Mouse (Mus musculus): ENCODE measurements around the gene Mark3. TPM values are rescaled to one million over a fixed set of nuclear protein-coding genes. Genes with fewer than 3 reads are reported as not detected.

Gene Mark3
- total RNA-seq, 1 experiment: 90.9 TPM

- no peak for TF ChIP-seq CHD2 (IDR thresholded peaks at IDR 0.05; ENCODE audit: low read depth, low read length)
- no peak for TF ChIP-seq ZC3H11A (IDR thresholded peaks at IDR 0.05; ENCODE audit: borderline replicate concordance, low read depth, low read length)
- TF ChIP-seq ZNF384 (IDR thresholded peaks at IDR 0.05; ENCODE audit: low read depth, low read length): no peak
- no peak for TF ChIP-seq MAFK (IDR thresholded peaks at IDR 0.05; ENCODE audit: insufficient read depth, low read depth, low read length)
- TF ChIP-seq HCFC1 (IDR thresholded peaks at IDR 0.05; ENCODE audit: borderline replicate concordance, insufficient read depth, low read length): no peak
- Histone ChIP-seq H3K36me3 (ENCODE audit: control insufficient read depth, insufficient read depth, low read length, poor library complexity, severe bottlenecking) (no peaks in the 10 kb centered on the region), H3K4me1 (ENCODE audit: control insufficient read depth in 2 of 2, insufficient read depth in 2 of 2, low read length in 2 of 2, poor library complexity in 1 of 2) (peaks cover 4 to 21% of the 10 kb centered on the region in 2 experiments; a peak in 3 of 4 replicates), H3K9me3 (ENCODE audit: control insufficient read depth, insufficient read depth, low read depth, low read length) (no peaks in the 10 kb centered on the region), H3K9ac (ENCODE audit: insufficient read depth, low read depth, low read length, poor library complexity, severe bottlenecking) (no peak overlapping the region), H3K27ac (ENCODE audit: insufficient read depth, low read depth, low read length, poor library complexity, severe bottlenecking) (no peak overlapping the region), H3K4me3 (ENCODE audit: insufficient read depth in 1 of 2, low read depth in 1 of 2, low read length in 2 of 2, poor library complexity in 1 of 2, severe bottlenecking in 1 of 2) (no peak overlapping the region)
- no peak for DNase-seq (ENCODE audit: low read depth, low spot score)
- in situ Hi-C loops (cut with MboI; ENCODE audit: low sequenced_read_pairs in 2 of 2, unreplicated experiment in 2 of 2): no loop called here
Measured at GRCm38 (mm10) chr12:111698346-111698913, 124.1 kb downstream of the Mark3 start.

- H3K4me3 ChIP-seq (ENCODE audit: insufficient read depth in 1 of 2, low read depth in 1 of 2, low read length in 2 of 2, poor library complexity in 1 of 2, severe bottlenecking in 1 of 2): no peak overlapping the region
- TF ChIP-seq ZC3H11A (IDR thresholded peaks at IDR 0.05; ENCODE audit: borderline replicate concordance, low read depth, low read length) (no peak), CHD2 (IDR thresholded peaks at IDR 0.05; ENCODE audit: low read depth, low read length) (no peak)
- in situ Hi-C loops (cut with MboI; ENCODE audit: low sequenced_read_pairs in 2 of 2, unreplicated experiment in 2 of 2): no loop called here
Measured at GRCm38 (mm10) chr12:111699542-111699941, 125.2 kb downstream of the Mark3 start.

GRCm38 (mm10) chr12:111700920-111701458 is 126.7 kb downstream of the Mark3 start:
- Histone ChIP-seq H3K4me1 (ENCODE audit: control insufficient read depth in 2 of 2, insufficient read depth in 2 of 2, low read length in 2 of 2, poor library complexity in 1 of 2) (peaks cover 0 to 10% of the 10 kb centered on the region in 2 experiments; a peak in 1 of 4 replicates), H3K36me3 (ENCODE audit: control insufficient read depth, insufficient read depth, low read length, poor library complexity, severe bottlenecking) (no peaks in the 10 kb centered on the region), H3K4me3 (ENCODE audit: insufficient read depth in 1 of 2, low read depth in 1 of 2, low read length in 2 of 2, poor library complexity in 1 of 2, severe bottlenecking in 1 of 2) (no peak overlapping the region), H3K9ac (ENCODE audit: insufficient read depth, low read depth, low read length, poor library complexity, severe bottlenecking) (no peak overlapping the region), H3K27ac (ENCODE audit: insufficient read depth, low read depth, low read length, poor library complexity, severe bottlenecking) (no peak overlapping the region), H3K9me3 (ENCODE audit: control insufficient read depth, insufficient read depth, low read depth, low read length) (no peaks in the 10 kb centered on the region)
- DNase-seq (ENCODE audit: low read depth, low spot score): no peak
- in situ Hi-C loops (cut with MboI; ENCODE audit: low sequenced_read_pairs in 2 of 2, unreplicated experiment in 2 of 2): no loop called here
- TF ChIP-seq ZNF384 (IDR thresholded peaks at IDR 0.05; ENCODE audit: low read depth, low read length) (no peak), MAFK (IDR thresholded peaks at IDR 0.05; ENCODE audit: insufficient read depth, low read depth, low read length) (no peak), CHD2 (IDR thresholded peaks at IDR 0.05; ENCODE audit: low read depth, low read length) (no peak), ZC3H11A (IDR thresholded peaks at IDR 0.05; ENCODE audit: borderline replicate concordance, low read depth, low read length) (no peak), HCFC1 (IDR thresholded peaks at IDR 0.05; ENCODE audit: borderline replicate concordance, insufficient read depth, low read length) (no peak)

More at GRCm38 (mm10) chr12:111699542-111699941, 125.2 kb downstream of the Mark3 start:
- H3K27ac ChIP-seq (ENCODE audit: insufficient read depth, low read depth, low read length, poor library complexity, severe bottlenecking): no peak overlapping the region
- no peak overlapping the region for H3K9ac ChIP-seq (ENCODE audit: insufficient read depth, low read depth, low read length, poor library complexity, severe bottlenecking)
- peaks cover 2 to 10% of the 10 kb centered on the region in 2 experiments; a peak in 2 of 4 replicates for H3K4me1 ChIP-seq (ENCODE audit: control insufficient read depth in 2 of 2, insufficient read depth in 2 of 2, low read length in 2 of 2, poor library complexity in 1 of 2)
- H3K36me3 ChIP-seq (ENCODE audit: control insufficient read depth, insufficient read depth, low read length, poor library complexity, severe bottlenecking): no peaks in the 10 kb centered on the region
- H3K9me3 ChIP-seq (ENCODE audit: control insufficient read depth, insufficient read depth, low read depth, low read length): no peaks in the 10 kb centered on the region
- no peak for DNase-seq (ENCODE audit: low read depth, low spot score)

- no peak overlapping the region for H3K4me3 ChIP-seq (ENCODE audit: insufficient read depth in 1 of 2, low read depth in 1 of 2, low read length in 2 of 2, poor library complexity in 1 of 2, severe bottlenecking in 1 of 2)
Measured at GRCm38 (mm10) chr12:111703301-111703700, 129.0 kb downstream of the Mark3 start.

More at GRCm38 (mm10) chr12:111703301-111703700, 129.0 kb downstream of the Mark3 start:
- H3K9me3 ChIP-seq (ENCODE audit: control insufficient read depth, insufficient read depth, low read depth, low read length): no peaks in the 10 kb centered on the region
- H3K27ac ChIP-seq (ENCODE audit: insufficient read depth, low read depth, low read length, poor library complexity, severe bottlenecking): no peak overlapping the region
- no peak for TF ChIP-seq ZC3H11A (IDR thresholded peaks at IDR 0.05; ENCODE audit: borderline replicate concordance, low read depth, low read length)
- no peak for TF ChIP-seq CHD2 (IDR thresholded peaks at IDR 0.05; ENCODE audit: low read depth, low read length)
- TF ChIP-seq MAFK (IDR thresholded peaks at IDR 0.05; ENCODE audit: insufficient read depth, low read depth, low read length): no peak
- no peak for TF ChIP-seq HCFC1 (IDR thresholded peaks at IDR 0.05; ENCODE audit: borderline replicate concordance, insufficient read depth, low read length)
- no peak for TF ChIP-seq ZNF384 (IDR thresholded peaks at IDR 0.05; ENCODE audit: low read depth, low read length)
- no peak for DNase-seq (ENCODE audit: low read depth, low spot score)
- in situ Hi-C loops (cut with MboI; ENCODE audit: low sequenced_read_pairs in 2 of 2, unreplicated experiment in 2 of 2): no loop called here
- no peak overlapping the region for H3K9ac ChIP-seq (ENCODE audit: insufficient read depth, low read depth, low read length, poor library complexity, severe bottlenecking)
- H3K4me1 ChIP-seq (ENCODE audit: control insufficient read depth in 2 of 2, insufficient read depth in 2 of 2, low read length in 2 of 2, poor library complexity in 1 of 2): peaks cover 0 to 11% of the 10 kb centered on the region in 2 experiments; a peak in 1 of 4 replicates
- H3K36me3 ChIP-seq (ENCODE audit: control insufficient read depth, insufficient read depth, low read length, poor library complexity, severe bottlenecking): no peaks in the 10 kb centered on the region
